Mouse (Mus musculus) erythroblast, embryonic 14.5 days (primary cell): ENCODE results near the gene U2af1l4.

Experiments used
- GATA1 ChIP-seq: IDR thresholded peaks from 2 replicates; pipeline ENCODE4 v1.6.1; 2012; ENCODE audit warnings: low read length, inconsistent platforms, mixed read lengths
- TAL1 ChIP-seq: IDR thresholded peaks from 3 replicates; pipeline ENCODE4 v1.6.1; 2012; ENCODE audit warnings: low read length, inconsistent platforms, mixed read lengths

- TF ChIP-seq GATA1 (no peak), TAL1 (no peak)
Observed at GRCm38 (mm10) chr7:30613529-30614112, 50.5 kb downstream of the U2af1l4 start.
